Mouse (Mus musculus) heart, embryonic 14.5 days (tissue): ENCODE measurements around the gene Atpif1. TPM values are rescaled to one million over a fixed set of nuclear protein-coding genes. Genes with fewer than 3 reads are reported as not detected.

ENCODE experiments used
- ATAC-seq: fragments of 200-750 bp; cut with Nextera tagmentation; 2 replicates; pipeline ENCODE4 v1.8.0; 2017; ENCODE audit warnings: low read depth, moderate TSS enrichment; ENCODE audit not compliant: insufficient number of reproducible peaks, insufficient read depth, low FRiP score
- H3K27ac ChIP-seq, 2 experiments: fragments of 200-500 bp in 1 of 2; fragments of 300-500 bp in 1 of 2; sonication (generic) in 1 of 2; replicated peaks in 1 of 2; 2 replicates each; pipeline ENCODE4 v1.5.1; 2012 to 2014; ENCODE audit warnings: low read depth in 2 of 2, low read length in 2 of 2, control low read depth in 1 of 2, mild to moderate bottlenecking in 1 of 2, mixed read lengths in 1 of 2; ENCODE audit not compliant: control insufficient read depth in 1 of 2, insufficient read depth in 1 of 2
- H3K27me3 ChIP-seq: fragments of 300-500 bp; sonication (generic); 2 replicates; pipeline ENCODE4 v1.6.1; 2014; ENCODE audit warnings: mild to moderate bottlenecking, low read length, control low read depth; ENCODE audit not compliant: control insufficient read depth, insufficient read depth
- H3K36me3 ChIP-seq: fragments of 300-500 bp; sonication (generic); 2 replicates; pipeline ENCODE4 v1.6.1; 2014; ENCODE audit warnings: mild to moderate bottlenecking, control low read depth, low read length, mixed read lengths; ENCODE audit not compliant: control insufficient read depth, insufficient read depth
- H3K4me1 ChIP-seq, 2 experiments: fragments of 200-500 bp in 1 of 2; fragments of 300-500 bp in 1 of 2; sonication (generic) in 1 of 2; 2 replicates each; pipeline ENCODE4 v1.6.1; 2012 to 2014; ENCODE audit warnings: low read length in 2 of 2, control low read depth in 1 of 2, mixed read lengths in 1 of 2; ENCODE audit not compliant: control insufficient read depth in 2 of 2, insufficient read depth in 2 of 2
- H3K4me2 ChIP-seq: fragments of 300-500 bp; sonication (generic); 2 replicates; pipeline ENCODE4 v1.6.1; 2014; ENCODE audit warnings: mild to moderate bottlenecking, low read length
- H3K4me3 ChIP-seq, 2 experiments: fragments of 200-500 bp in 1 of 2; fragments of 300-500 bp in 1 of 2; sonication (generic) in 1 of 2; 2 replicates each; pipeline ENCODE4 v1.5.1; 2012 to 2014; ENCODE audit warnings: low read length in 2 of 2, mild to moderate bottlenecking in 2 of 2, control low read depth in 1 of 2, low read depth in 1 of 2, moderate library complexity in 1 of 2; ENCODE audit not compliant: control insufficient read depth in 1 of 2, insufficient read depth in 1 of 2
- H3K9ac ChIP-seq: fragments of 300-500 bp; sonication (generic); 2 replicates; pipeline ENCODE4 v1.6.1; 2014; ENCODE audit warnings: mild to moderate bottlenecking, low read length
- H3K9me3 ChIP-seq: fragments of 300-500 bp; sonication (generic); 2 replicates; pipeline ENCODE4 v1.6.1; 2016; ENCODE audit warnings: low read length, control low read depth; ENCODE audit not compliant: control insufficient read depth
- WGBS: fragments of 180-500 bp; shearing (Covaris S2); extraction: QIAGEN DNeasy Blood & Tissue Kit; methylation state at CpG from one replicate; pipeline ENCODE4 v1.1.7; 2014; 5-methylcytosine and 5-hydroxymethylcytosine counted together
- polyA plus RNA-seq: library from polyadenylated mRNA; unstranded; fragments of >200 nt; fragmentation: Nextera tagmentation; extraction: Ambion mirVana; gene quantifications from 2 replicates; pipeline ENCODE4 v1.2.1, GENCODE M21; 2014

The Atpif1 gene
- 1,706 and 1,766 TPM in 2 replicates for polyA plus RNA-seq

GRCm38 (mm10) chr4:132532981-132533916 lies at the start of gene Atpif1:
TSS of gene Atpif1 (minus strand) at chr4:132533659.
- H3K36me3 ChIP-seq: peaks cover 41% of the 10 kb centered on the region
- WGBS: under 1% methylated on average over 63 of the region's 63 CpGs

GRCm38 (mm10) chr4:132574809-132575347 lies 41.4 kb upstream of the Atpif1 start:
- 94% methylated on average over 1 of the region's 1 CpGs for WGBS
- H3K4me2 ChIP-seq: no peak overlapping the region
- no peak for ATAC-seq

More at GRCm38 (mm10) chr4:132532981-132533916, at the start of gene Atpif1:
- Histone ChIP-seq H3K4me1 (peaks cover 5 to 32% of the 10 kb centered on the region in 2 experiments; a peak in 3 of 4 replicates), H3K4me3 (peak within 1 kb of the TSS; percentile 77 to 98), H3K4me2 (peak within 1 kb of the TSS; percentile 75), H3K9me3 (no peaks in the 10 kb centered on the region), H3K27ac (peak within 1 kb of the TSS; percentile 96 to 99), H3K27me3 (no peaks in the 10 kb centered on the region), H3K9ac (peak within 1 kb of the TSS; percentile 95)
- peak; percentile 76 for ATAC-seq

GRCm38 (mm10) chr4:132573327-132573726 lies 39.9 kb upstream of the Atpif1 start:
- no peaks in the 10 kb centered on the region for H3K27me3 ChIP-seq
- ATAC-seq: peak; percentile 74; the same call in 1 of the 2 replicates
- 36% methylated on average over 11 of the region's 11 CpGs for WGBS
- no peak overlapping the region for H3K4me3 ChIP-seq
- H3K9ac ChIP-seq: no peak overlapping the region
- no peaks in the 10 kb centered on the region for H3K36me3 ChIP-seq
- H3K4me1 ChIP-seq: no peaks in the 10 kb centered on the region
- 0 out of 2 replicates have a peak, but pooled peaks cover 8% of the 10 kb centered on the region for H3K9me3 ChIP-seq
- H3K4me2 ChIP-seq: no peak overlapping the region
- no peak overlapping the region for H3K27ac ChIP-seq

More at GRCm38 (mm10) chr4:132574809-132575347, 41.4 kb upstream of the Atpif1 start:
- no peaks in the 10 kb centered on the region for H3K27me3 ChIP-seq
- H3K4me3 ChIP-seq: no peak overlapping the region
- no peaks in the 10 kb centered on the region for H3K4me1 ChIP-seq
- no peak overlapping the region for H3K9ac ChIP-seq
- no peak overlapping the region for H3K27ac ChIP-seq
- 0 out of 2 replicates have a peak, but pooled peaks cover 5% of the 10 kb centered on the region for H3K9me3 ChIP-seq
- no peaks in the 10 kb centered on the region for H3K36me3 ChIP-seq

GRCm38 (mm10) chr4:132571190-132571589 lies 37.7 kb upstream of the Atpif1 start:
- no peaks in the 10 kb centered on the region for H3K36me3 ChIP-seq
- no peak overlapping the region for H3K27ac ChIP-seq
- no peak overlapping the region for H3K4me2 ChIP-seq
- no peak for ATAC-seq
- H3K27me3 ChIP-seq: no peaks in the 10 kb centered on the region
- no peak overlapping the region for H3K9ac ChIP-seq
- no peaks in the 10 kb centered on the region for H3K4me1 ChIP-seq
- WGBS: 85% methylated on average over 9 of the region's 9 CpGs
- 0 out of 2 replicates have a peak, but pooled peaks cover 3% of the 10 kb centered on the region for H3K9me3 ChIP-seq
- H3K4me3 ChIP-seq: no peak overlapping the region

GRCm38 (mm10) chr4:132569115-132569514 lies 35.7 kb upstream of the Atpif1 start:
- 87% methylated on average over 5 of the region's 5 CpGs for WGBS
- no peak overlapping the region for H3K9ac ChIP-seq
- H3K4me1 ChIP-seq: no peaks in the 10 kb centered on the region
- H3K27ac ChIP-seq: no peak overlapping the region
- no peak for ATAC-seq
- H3K36me3 ChIP-seq: no peaks in the 10 kb centered on the region
- no peak overlapping the region for H3K4me3 ChIP-seq
- H3K27me3 ChIP-seq: no peaks in the 10 kb centered on the region
- H3K9me3 ChIP-seq: 0 out of 2 replicates have a peak, but pooled peaks cover 3% of the 10 kb centered on the region
- H3K4me2 ChIP-seq: no peak overlapping the region

GRCm38 (mm10) chr4:132567361-132567779 lies 33.9 kb upstream of the Atpif1 start:
- H3K36me3 ChIP-seq: no peaks in the 10 kb centered on the region
- H3K4me2 ChIP-seq: no peak overlapping the region
- WGBS: 59% methylated on average over 9 of the region's 9 CpGs
- H3K4me1 ChIP-seq: peaks cover 0 to 3% of the 10 kb centered on the region in 2 experiments; a peak in 1 of 4 replicates
- H3K9ac ChIP-seq: no peak overlapping the region
- H3K27ac ChIP-seq: no peak overlapping the region
- 0 out of 2 replicates have a peak, but pooled peaks cover 3% of the 10 kb centered on the region for H3K9me3 ChIP-seq
- no peaks in the 10 kb centered on the region for H3K27me3 ChIP-seq
- H3K4me3 ChIP-seq: no peak overlapping the region
- ATAC-seq: no peak

GRCm38 (mm10) chr4:132565089-132565747 lies 31.8 kb upstream of the Atpif1 start:
- Histone ChIP-seq H3K9me3 (0 out of 2 replicates have a peak, but pooled peaks cover 3% of the 10 kb centered on the region), H3K36me3 (no peaks in the 10 kb centered on the region), H3K27me3 (no peaks in the 10 kb centered on the region), H3K4me3 (no peak overlapping the region), H3K4me1 (peaks cover 0 to 3% of the 10 kb centered on the region in 2 experiments; a peak in 1 of 4 replicates), H3K4me2 (no peak overlapping the region), H3K9ac (no peak overlapping the region), H3K27ac (no peak overlapping the region)
- no peak for ATAC-seq
- WGBS: 75% methylated on average over 12 of the region's 12 CpGs
